Comparison of ENCODE assay signal across 12 mouse cellular contexts in the genomic region with DNA sequence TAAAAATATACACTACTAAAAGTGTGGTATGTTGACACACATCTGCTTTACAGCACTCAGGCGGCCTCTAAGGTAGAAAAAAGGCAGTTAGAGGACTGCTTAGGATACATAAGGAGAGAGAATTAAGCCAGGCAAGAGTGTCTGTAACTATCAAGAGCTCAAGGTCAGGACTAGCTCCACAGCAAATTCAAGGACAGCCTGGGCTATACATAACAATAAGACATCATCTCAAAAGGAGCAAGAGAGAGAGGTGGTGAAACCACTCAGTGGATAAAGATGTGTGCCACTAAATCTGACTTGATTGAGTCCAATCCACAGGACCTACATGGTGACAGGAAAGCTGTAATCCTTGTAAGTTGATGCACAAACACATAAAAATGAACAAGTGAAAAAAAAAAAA. TPM values are rescaled to one million over a fixed set of nuclear protein-coding genes. Genes with fewer than 3 reads are reported as not detected.
DNase-seq lines count a peak whose midpoint lies in the region; ATAC-seq lines count a peak whose summit lies in the region.
"Had no signal": no experiment of that assay in that cellular context is flagged by ENCODE, and none has a peak within 500 bp of the region (broad histone marks: within the 10 kb centered on the region; RNA-seq: fewer than 3 reads in every experiment).

No protein-coding gene starts in this region.

- no peak for DNase-seq in heart, postnatal 25 days (ENCODE audit: low spot score)
- no peak for DNase-seq in natural killer cell, adult 2 months (ENCODE audit: low spot score in 2 of 2)
- no peak for DNase-seq in adrenal gland, postnatal 4 days (ENCODE audit: low spot score in 2 of 2)
- DNase-seq: adrenal gland, postnatal 14 days; cerebellum, postnatal 10 days; kidney, postnatal 10 days had no signal

- no peaks in the 10 kb centered on the region for H3K9me3 ChIP-seq in heart, embryonic 11.5 days (replicated peaks; ENCODE audit: control insufficient read depth, low read length)
- H3K9me3 ChIP-seq in megakaryocyte, embryonic 14.5 days: no peaks in the 10 kb centered on the region
- H3K9me3 ChIP-seq in hindbrain, embryonic 16.5 days (ENCODE audit: control insufficient read depth, low read length): no peaks in the 10 kb centered on the region
- H3K9me3 ChIP-seq in neural tube, embryonic 13.5 days: no peaks in the 10 kb centered on the region
- H3K9me3 ChIP-seq: limb, embryonic 12.5 days had no signal

- ATAC-seq in heart, embryonic 11.5 days (replicated peaks; ENCODE audit: insufficient number of reproducible peaks, low FRiP score, low TSS enrichment): no peak
- ATAC-seq in megakaryocyte, adult 5-6 weeks (ENCODE audit: poor library complexity, severe bottlenecking): no peak
- ATAC-seq in hindbrain, embryonic 16.5 days: no peak
- ATAC-seq in neural tube, embryonic 13.5 days (ENCODE audit: low read depth): no peak

- H3K4me3 ChIP-seq in heart, embryonic 11.5 days (ENCODE audit: low read depth, low read length): 0 out of 2 replicates have a peak overlapping the region, but pooled peaks have one; percentile 6
- peak overlapping the region; percentile 74 for H3K4me3 ChIP-seq in megakaryocyte, embryonic 14.5 days (replicated peaks)
- H3K4me3 ChIP-seq in hindbrain, embryonic 16.5 days (ENCODE audit: low read length): no peak overlapping the region; the same call in 1 of the 2 replicates
- H3K4me3 ChIP-seq in neural tube, embryonic 13.5 days: peak overlapping the region; percentile 20; the same call in 1 of the 2 replicates
- H3K4me3 ChIP-seq: limb, embryonic 12.5 days had no signal

- no peaks in the 10 kb centered on the region for H3K27me3 ChIP-seq in heart, embryonic 11.5 days (ENCODE audit: control insufficient read depth, insufficient read depth, low read length)
- H3K27me3 ChIP-seq in megakaryocyte, embryonic 14.5 days (replicated peaks): no peaks in the 10 kb centered on the region
- no peaks in the 10 kb centered on the region for H3K27me3 ChIP-seq in hindbrain, embryonic 16.5 days (replicated peaks; ENCODE audit: control insufficient read depth, insufficient read depth, low read length)
- H3K27me3 ChIP-seq in neural tube, embryonic 13.5 days: no peaks in the 10 kb centered on the region
- H3K27me3 ChIP-seq: limb, embryonic 12.5 days had no signal

- peak overlapping the region; percentile 12 for H3K4me2 ChIP-seq in heart, embryonic 11.5 days
- peak overlapping the region; percentile 43 for H3K4me2 ChIP-seq in hindbrain, embryonic 16.5 days (ENCODE audit: low read length)
- peak overlapping the region; percentile 79 for H3K4me2 ChIP-seq in neural tube, embryonic 13.5 days
- H3K4me2 ChIP-seq: limb, embryonic 12.5 days had no signal

- 54% methylated on average over 1 of the region's 1 CpGs for WGBS in heart, embryonic 11.5 days (ENCODE audit: insufficient replicate concordance)
- 75% methylated on average over 1 of the region's 1 CpGs for WGBS in hindbrain, embryonic 16.5 days
- whole genome bisulfite sequencing in neural tube, embryonic 13.5 days: 76% methylated on average over 1 of the region's 1 CpGs

- no peak overlapping the region for H3K27ac ChIP-seq in heart, embryonic 11.5 days (ENCODE audit: low read depth, low read length)
- no peak overlapping the region for H3K27ac ChIP-seq in hindbrain, embryonic 16.5 days (ENCODE audit: low read depth, low read length)
- H3K27ac ChIP-seq in neural tube, embryonic 13.5 days (replicated peaks): no peak overlapping the region
- H3K27ac ChIP-seq: limb, embryonic 12.5 days had no signal

- intact Hi-C loops in heart, postnatal 25 days (cut with DNase I): loop anchor here (5.0 kb wide), 3 partner anchors 33 to 112 kb away; a partner anchor contains a TSS

- 0 out of 2 replicates have a peak overlapping the region, but pooled peaks have one; percentile 12 for H3K9ac ChIP-seq in heart, embryonic 11.5 days (ENCODE audit: low read depth, low read length)
- no peak overlapping the region for H3K9ac ChIP-seq in hindbrain, embryonic 16.5 days (ENCODE audit: low read depth, low read length)
- no peak overlapping the region for H3K9ac ChIP-seq in neural tube, embryonic 13.5 days
- H3K9ac ChIP-seq: limb, embryonic 12.5 days had no signal

- no peaks in the 10 kb centered on the region for H3K36me3 ChIP-seq in heart, embryonic 11.5 days (ENCODE audit: control insufficient read depth, insufficient read depth, low read length)
- peaks cover 5% of the 10 kb centered on the region for H3K36me3 ChIP-seq in megakaryocyte, embryonic 14.5 days (replicated peaks; ENCODE audit: low read length)
- no peaks in the 10 kb centered on the region for H3K36me3 ChIP-seq in hindbrain, embryonic 16.5 days (ENCODE audit: control insufficient read depth, insufficient read depth, low read length)
- no peaks in the 10 kb centered on the region for H3K36me3 ChIP-seq in neural tube, embryonic 13.5 days
- H3K36me3 ChIP-seq: limb, embryonic 12.5 days had no signal

- peaks cover 21% of the 10 kb centered on the region for H3K4me1 ChIP-seq in heart, embryonic 11.5 days (ENCODE audit: control insufficient read depth, insufficient read depth, low read length)
- peaks cover 48% of the 10 kb centered on the region for H3K4me1 ChIP-seq in megakaryocyte, embryonic 14.5 days
- H3K4me1 ChIP-seq in hindbrain, embryonic 16.5 days (ENCODE audit: control insufficient read depth, insufficient read depth, low read depth, low read length): peaks cover 21% of the 10 kb centered on the region
- H3K4me1 ChIP-seq in neural tube, embryonic 13.5 days (replicated peaks): peaks cover 50% of the 10 kb centered on the region

RNA-seq across cellular contexts. Expression of a gene that starts 3.8 kb away (rescaled TPM):
- 73.7 and 79.6 TPM in 2 replicates for polyA plus RNA-seq in heart, embryonic 11.5 days (2014; fragmentation: Nextera tagmentation; extraction: Ambion mirVana)
- 100 to 1,000 TPM; 206 to 224 TPM for total RNA-seq in heart, postnatal 25 days (2021)
- 10.5 and 11.5 TPM in 2 replicates for polyA plus RNA-seq in megakaryocyte, embryonic 14.5 days (2012; ENCODE audit: insufficient read depth, low replicate concordance)
- total RNA-seq in megakaryocyte, adult 5-6 weeks (2015): 53.1 and 57.4 TPM in 2 replicates
- 58.7 and 64.4 TPM in 2 replicates for total RNA-seq in megakaryocyte, adult 5-6 weeks (2017)
- polyA plus RNA-seq in hindbrain, embryonic 16.5 days (2015; fragmentation: Nextera tagmentation; extraction: Ambion mirVana): 46.0 and 46.8 TPM in 2 replicates
- 60.9 and 74.4 TPM in 2 replicates for polyA plus RNA-seq in neural tube, embryonic 13.5 days (2015; fragmentation: Nextera tagmentation; extraction: Ambion mirVana)
- 100 to 1,000 TPM; 165 to 177 TPM for total RNA-seq in adrenal gland, postnatal 4 days (2021)

RNA-seq across cellular contexts. Expression of a gene that starts 50.0 kb away (rescaled TPM):
- 28.5 and 29.5 TPM in 2 replicates for polyA plus RNA-seq in heart, embryonic 11.5 days (2014; fragmentation: Nextera tagmentation; extraction: Ambion mirVana)
- total RNA-seq in heart, postnatal 25 days (2021): 10 to 100 TPM; 14.0 to 15.1 TPM
- 0.32 and 10.4 TPM in 2 replicates for polyA plus RNA-seq in megakaryocyte, embryonic 14.5 days (2012; ENCODE audit: insufficient read depth, low replicate concordance)
- 3.5 and 6.2 TPM in 2 replicates for total RNA-seq in megakaryocyte, adult 5-6 weeks (2015)
- 10.2 and 12.5 TPM in 2 replicates for total RNA-seq in megakaryocyte, adult 5-6 weeks (2017)
- polyA plus RNA-seq in hindbrain, embryonic 16.5 days (2015; fragmentation: Nextera tagmentation; extraction: Ambion mirVana): 52.2 and 55.3 TPM in 2 replicates
- polyA plus RNA-seq in neural tube, embryonic 13.5 days (2015; fragmentation: Nextera tagmentation; extraction: Ambion mirVana): 40.2 and 49.8 TPM in 2 replicates
- 10 to 100 TPM; 19.0 to 19.9 TPM for total RNA-seq in adrenal gland, postnatal 4 days (2021)

Comparison
In these comparisons a context has a peak if more than half of its experiments do, and no peak if none do; other contexts are left out.
1. H3K4me2 ChIP-seq: peak in every context shown above with its lines; median percentile 79 in neural tube, embryonic 13.5 days; 43 in hindbrain, embryonic 16.5 days; 12 in heart, embryonic 11.5 days.